Mouse (Mus musculus) forebrain, embryonic 14.5 days (tissue): ENCODE measurements around the gene Vac14. TPM values are rescaled to one million over a fixed set of nuclear protein-coding genes. Genes with fewer than 3 reads are reported as not detected.

Source experiments
- ATAC-seq: fragments of 200-750 bp; cut with Nextera tagmentation; 2 replicates; pipeline ENCODE4 v1.8.0; 2017; ENCODE audit warnings: mild to moderate bottlenecking, moderate library complexity
- DNase-seq: peaks from one replicate; pipeline ENCODE4 v3.0.0-alpha.2; 2015; ENCODE audit warnings: low spot score
- H3K27ac ChIP-seq: fragments of 300-500 bp; sonication (generic); 2 replicates; pipeline ENCODE4 v1.5.1; 2014; ENCODE audit warnings: low read depth, mild to moderate bottlenecking, control low read depth, low read length, moderate library complexity
- H3K27me3 ChIP-seq: fragments of 300-500 bp; sonication (generic); replicated peaks from 2 replicates; pipeline ENCODE4 v1.6.1; 2014; ENCODE audit warnings: low read length, control low read depth, mixed read lengths; ENCODE audit not compliant: control insufficient read depth, insufficient read depth
- H3K36me3 ChIP-seq: fragments of 300-500 bp; sonication (generic); 2 replicates; pipeline ENCODE4 v1.6.1; 2014; ENCODE audit warnings: low read length, control low read depth; ENCODE audit not compliant: control insufficient read depth, insufficient read depth
- H3K4me1 ChIP-seq: fragments of 300-500 bp; sonication (generic); 2 replicates; pipeline ENCODE4 v1.6.1; 2014; ENCODE audit warnings: antibody characterized with exemption, low read length, control low read depth; ENCODE audit not compliant: control insufficient read depth, insufficient read depth
- H3K4me2 ChIP-seq: fragments of 300-500 bp; sonication (generic); 2 replicates; pipeline ENCODE4 v1.6.1; 2014; ENCODE audit warnings: mild to moderate bottlenecking, control low read depth, low read length
- H3K4me3 ChIP-seq: fragments of 300-500 bp; sonication (generic); 2 replicates; pipeline ENCODE4 v1.5.1; 2014; ENCODE audit warnings: low read depth, low read length, control low read depth
- H3K9ac ChIP-seq: fragments of 300-500 bp; sonication (generic); 2 replicates; pipeline ENCODE4 v1.6.1; 2014; ENCODE audit warnings: mild to moderate bottlenecking, low read length, control low read depth, moderate library complexity
- H3K9me3 ChIP-seq: fragments of 300-500 bp; sonication (generic); replicated peaks from 2 replicates; pipeline ENCODE4 v1.6.1; 2016; ENCODE audit warnings: low read length, control low read depth, mixed read lengths; ENCODE audit not compliant: control insufficient read depth
- WGBS: fragments of 180-500 bp; shearing (Covaris S2); extraction: QIAGEN DNeasy Blood & Tissue Kit; methylation state at CpG from one replicate; pipeline ENCODE4 v1.1.7; 2014; 5-methylcytosine and 5-hydroxymethylcytosine counted together
- polyA plus RNA-seq: library from polyadenylated mRNA; unstranded; fragments of >200 nt; fragmentation: Nextera tagmentation; extraction: Ambion mirVana; gene quantifications from 2 replicates; pipeline ENCODE4 v1.2.1, GENCODE M21; 2014

The Vac14 gene
- polyA plus RNA-seq, 1 experiment from 2014 or later: 25.8 TPM

- H3K4me3 ChIP-seq: no peak overlapping the region
- ATAC-seq (no peak), DNase-seq (no peak)
- H3K9me3 ChIP-seq: no peaks in the 10 kb centered on the region
- H3K27ac ChIP-seq: no peak overlapping the region
- 0 out of 2 replicates have a peak, but pooled peaks cover 3% of the 10 kb centered on the region for H3K36me3 ChIP-seq
- H3K4me1 ChIP-seq: no peaks in the 10 kb centered on the region
- H3K9ac ChIP-seq: no peak overlapping the region
- no peak overlapping the region for H3K4me2 ChIP-seq
- no peaks in the 10 kb centered on the region for H3K27me3 ChIP-seq
- 82% methylated on average over 2 of the region's 2 CpGs for WGBS
Observed at GRCm38 (mm10) chr8:110700561-110700960, 82.2 kb downstream of the Vac14 start.

DNA sequence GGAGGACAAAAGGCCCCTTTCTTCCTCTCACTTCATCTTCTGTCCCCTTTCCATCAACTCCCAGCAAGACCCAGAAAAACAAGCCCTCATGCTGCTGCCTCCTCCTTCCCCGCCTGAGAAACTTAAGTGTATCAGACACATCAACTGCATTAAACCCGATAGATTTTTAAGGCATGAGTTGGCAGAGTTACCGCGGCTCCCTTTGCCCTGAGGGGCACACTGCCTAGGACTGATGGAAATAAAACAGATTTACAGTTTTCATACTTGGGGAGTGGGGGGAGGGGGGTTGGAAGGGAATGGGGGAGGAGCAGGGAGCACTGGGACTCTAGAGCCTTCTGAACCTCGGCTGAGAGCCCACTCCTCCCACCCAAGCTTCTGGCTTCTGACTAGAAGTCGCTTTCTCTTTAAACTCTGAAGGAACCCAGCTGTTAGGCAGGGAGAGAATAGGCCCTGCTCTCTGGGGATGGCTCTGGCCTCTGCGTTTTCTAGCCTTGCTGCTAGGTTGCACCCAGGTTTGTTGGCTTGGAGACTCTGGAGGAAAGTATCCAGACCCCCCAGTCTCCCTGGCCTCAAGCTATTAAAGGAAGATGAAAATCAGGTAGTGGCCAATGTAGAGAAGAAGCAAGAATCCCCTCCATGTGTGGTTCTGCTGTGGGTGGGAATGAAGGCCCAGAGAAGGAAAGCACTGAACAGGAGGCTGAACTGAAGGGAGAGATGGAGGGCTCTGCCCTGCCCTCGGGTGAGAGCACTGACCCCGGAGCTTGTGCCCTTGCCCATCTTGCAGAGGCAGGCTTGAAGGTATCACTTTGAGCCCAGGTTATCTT lies 84.5 kb downstream of the Vac14 start:
- no peaks in the 10 kb centered on the region for H3K36me3 ChIP-seq
- no peak overlapping the region for H3K4me2 ChIP-seq
- no peaks in the 10 kb centered on the region for H3K9me3 ChIP-seq
- ATAC-seq (no peak), DNase-seq (no peak)
- no peak overlapping the region; the same call in 1 of the 2 replicates for H3K9ac ChIP-seq
- H3K4me1 ChIP-seq: no peaks in the 10 kb centered on the region
- 59% methylated on average over 9 of the region's 9 CpGs for WGBS
- no peaks in the 10 kb centered on the region for H3K27me3 ChIP-seq
- H3K27ac ChIP-seq: no peak overlapping the region
- H3K4me3 ChIP-seq: no peak overlapping the region

DNA sequence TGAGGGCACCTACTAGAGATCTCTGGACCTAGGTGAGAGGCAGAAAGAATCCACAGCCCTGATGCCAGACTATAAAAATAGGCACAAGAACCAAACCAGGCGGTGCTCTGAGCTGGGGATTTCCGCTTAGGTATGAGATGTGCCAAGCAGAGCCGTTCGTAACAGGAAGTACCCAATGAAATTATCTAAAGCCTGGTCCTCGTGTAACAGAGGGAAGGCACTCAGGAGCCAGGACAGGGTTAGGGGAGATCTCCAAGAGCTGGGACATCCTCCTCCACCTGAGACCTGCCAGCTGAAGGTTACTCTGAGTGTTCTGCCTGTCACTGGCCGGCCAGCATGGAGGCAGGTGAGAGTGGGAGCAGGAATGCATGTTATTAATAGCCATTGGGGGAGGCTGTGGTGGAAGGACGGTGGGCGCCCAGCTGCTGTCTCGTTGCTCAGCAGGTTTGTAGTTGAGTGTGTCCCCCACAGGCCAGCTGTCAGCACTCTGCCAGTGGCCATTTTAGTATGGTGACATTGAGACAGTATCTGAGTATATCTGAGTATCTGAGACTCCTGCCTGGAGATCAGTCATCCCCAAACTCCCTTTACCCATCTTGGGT lies 85.2 kb downstream of the Vac14 start:
- no peak overlapping the region for H3K9ac ChIP-seq
- no peak for ATAC-seq

GRCm38 (mm10) chr8:110704103-110704502 lies 85.7 kb downstream of the Vac14 start:
- H3K9ac ChIP-seq: no peak overlapping the region
- WGBS: 92% methylated on average over 3 of the region's 3 CpGs
- DNase-seq (no peak), ATAC-seq (no peak)
- H3K36me3 ChIP-seq: 0 out of 2 replicates have a peak, but pooled peaks cover 4% of the 10 kb centered on the region
- H3K27ac ChIP-seq: no peak overlapping the region
- H3K4me3 ChIP-seq: no peak overlapping the region
- H3K27me3 ChIP-seq: no peaks in the 10 kb centered on the region
- H3K9me3 ChIP-seq: no peaks in the 10 kb centered on the region
- H3K4me2 ChIP-seq: no peak overlapping the region
- H3K4me1 ChIP-seq: no peaks in the 10 kb centered on the region

More for the DNA sequence above, 85.2 kb downstream of the Vac14 start:
- no peaks in the 10 kb centered on the region for H3K27me3 ChIP-seq
- H3K4me2 ChIP-seq: no peak overlapping the region
- DNase-seq: no peak
- no peak overlapping the region for H3K27ac ChIP-seq
- no peaks in the 10 kb centered on the region for H3K9me3 ChIP-seq
- WGBS: 92% methylated on average over 9 of the region's 9 CpGs
- H3K36me3 ChIP-seq: 0 out of 2 replicates have a peak, but pooled peaks cover 4% of the 10 kb centered on the region
- H3K4me3 ChIP-seq: no peak overlapping the region
- no peaks in the 10 kb centered on the region for H3K4me1 ChIP-seq

DNA sequence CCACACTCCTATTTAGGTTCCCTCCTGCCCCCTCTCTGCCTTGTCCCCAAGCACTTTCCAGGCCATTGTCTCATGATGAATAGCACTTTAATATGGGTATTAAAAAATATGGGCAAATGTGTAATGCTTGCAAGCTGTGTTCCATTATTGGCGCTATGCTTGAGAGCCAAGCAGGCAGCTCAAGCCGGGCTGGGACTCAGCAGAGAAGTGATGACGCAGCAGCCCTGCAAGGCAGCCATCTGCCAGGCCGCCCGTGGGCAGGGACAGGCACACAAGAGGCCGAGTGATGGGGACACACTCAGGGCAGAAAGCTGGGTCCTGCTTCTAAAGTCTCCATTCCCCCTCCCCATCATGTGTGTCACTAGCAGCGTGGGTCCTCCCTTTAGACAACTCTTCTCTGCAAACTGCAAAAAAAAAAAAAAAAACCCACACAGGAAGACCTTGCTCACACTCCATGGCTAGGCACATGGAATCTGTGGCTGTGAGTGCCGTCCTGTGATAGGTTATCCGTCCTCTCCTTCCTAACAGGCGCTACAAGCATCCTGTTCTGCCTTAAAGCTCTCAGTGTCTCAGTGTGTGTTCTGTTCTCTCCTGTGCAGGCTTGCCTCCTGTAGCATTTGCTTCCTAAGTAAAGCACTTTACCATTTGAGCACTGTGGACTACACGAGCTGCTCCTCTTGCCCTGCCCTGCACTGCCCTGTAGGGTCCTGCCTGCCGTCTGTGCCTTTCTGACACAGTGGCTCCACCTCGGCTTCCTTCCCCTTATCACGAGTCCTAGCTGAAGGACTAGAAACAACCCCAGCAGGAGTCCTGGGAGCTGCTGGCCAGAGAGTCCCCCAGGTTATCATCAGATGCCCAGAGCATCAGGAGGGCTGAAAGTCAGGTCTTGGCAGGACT lies 87.3 kb downstream of the Vac14 start:
- H3K27me3 ChIP-seq: no peaks in the 10 kb centered on the region
- WGBS: 80% methylated on average over 14 of the region's 14 CpGs
- H3K27ac ChIP-seq: peak overlapping the region; percentile 44; the same call in 1 of the 2 replicates
- no peaks in the 10 kb centered on the region for H3K9me3 ChIP-seq
- no peak overlapping the region for H3K4me3 ChIP-seq
- no peak for DNase-seq
- H3K36me3 ChIP-seq: 0 out of 2 replicates have a peak, but pooled peaks cover 11% of the 10 kb centered on the region
- no peak for ATAC-seq
- no peaks in the 10 kb centered on the region for H3K4me1 ChIP-seq
- H3K4me2 ChIP-seq: no peak overlapping the region
- no peak overlapping the region for H3K9ac ChIP-seq

DNA sequence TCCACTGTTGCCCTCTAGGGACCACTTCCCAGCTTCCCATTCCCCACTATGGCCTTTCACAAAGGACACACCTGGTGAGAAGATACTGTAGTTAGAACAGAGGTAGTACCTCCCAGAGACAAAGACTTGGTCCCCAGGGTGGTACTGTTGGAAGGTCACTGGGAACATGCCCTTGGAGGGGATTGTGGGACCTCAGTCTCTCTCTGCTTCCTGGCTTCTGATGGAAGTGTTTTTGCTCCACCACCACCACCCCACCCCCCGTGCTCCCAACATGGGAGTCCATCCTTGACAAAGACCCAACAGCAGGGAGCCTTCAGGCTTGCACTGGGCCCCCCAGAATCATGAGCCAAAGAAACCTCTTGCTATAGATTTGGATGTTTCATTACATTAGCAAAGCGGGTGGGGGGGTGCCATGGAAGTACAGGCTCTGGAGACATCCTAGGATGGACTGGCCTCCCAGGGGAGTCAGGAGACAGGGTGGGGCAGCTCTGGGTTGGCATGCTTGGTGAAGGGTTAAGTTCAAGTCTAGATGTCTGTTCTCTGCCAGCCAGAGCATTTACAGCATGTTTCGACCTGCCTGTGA lies 88.0 kb downstream of the Vac14 start:
- 91% methylated on average over 3 of the region's 3 CpGs for WGBS
- ATAC-seq (no peak), DNase-seq (no peak)
- Histone ChIP-seq H3K4me3 (no peak overlapping the region), H3K36me3 (peaks cover 18% of the 10 kb centered on the region; the same call in 1 of the 2 replicates), H3K4me2 (no peak overlapping the region), H3K4me1 (no peaks in the 10 kb centered on the region), H3K9ac (no peak overlapping the region), H3K9me3 (no peaks in the 10 kb centered on the region), H3K27me3 (no peaks in the 10 kb centered on the region), H3K27ac (no peak overlapping the region)

DNA sequence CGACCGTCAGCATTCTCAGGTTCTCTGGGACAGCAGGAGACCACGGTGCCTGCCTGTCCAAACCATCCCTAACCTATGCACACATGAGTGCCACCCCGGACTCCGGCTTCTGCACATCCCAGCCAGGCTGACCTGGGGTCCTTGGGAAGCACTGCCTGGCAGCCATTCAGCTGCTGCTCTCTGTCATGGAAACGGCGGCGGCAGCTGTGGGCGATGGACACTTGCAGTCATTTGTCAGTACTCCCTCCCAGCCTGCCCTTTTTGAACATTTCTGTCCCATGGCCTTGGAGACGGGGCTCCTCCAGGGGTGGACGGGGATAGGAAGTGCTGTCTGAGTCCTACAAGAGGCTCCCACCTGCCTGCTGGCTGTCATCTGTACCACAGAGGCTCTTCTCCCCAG lies 90.0 kb downstream of the Vac14 start:
- DNase-seq: no peak

GRCm38 (mm10) chr8:110710593-110710992 lies 92.2 kb downstream of the Vac14 start:
- Histone ChIP-seq H3K9ac (no peak overlapping the region), H3K27me3 (no peaks in the 10 kb centered on the region), H3K27ac (no peak overlapping the region), H3K36me3 (peaks cover 49% of the 10 kb centered on the region), H3K4me3 (no peak overlapping the region), H3K4me2 (no peak overlapping the region), H3K9me3 (no peaks in the 10 kb centered on the region), H3K4me1 (no peaks in the 10 kb centered on the region; the same call in 1 of the 2 replicates)
- DNase-seq (no peak), ATAC-seq (no peak)
- 62% methylated on average over 3 of the region's 3 CpGs for WGBS

More for the DNA sequence above, 90.0 kb downstream of the Vac14 start:
- WGBS: 93% methylated on average over 11 of the region's 11 CpGs
- no peak overlapping the region for H3K9ac ChIP-seq
- no peak overlapping the region for H3K4me2 ChIP-seq
- no peak for ATAC-seq
- H3K4me3 ChIP-seq: no peak overlapping the region
- no peaks in the 10 kb centered on the region for H3K4me1 ChIP-seq
- H3K27ac ChIP-seq: no peak overlapping the region
- no peaks in the 10 kb centered on the region for H3K27me3 ChIP-seq
- no peaks in the 10 kb centered on the region for H3K9me3 ChIP-seq
- H3K36me3 ChIP-seq: peaks cover 39% of the 10 kb centered on the region
